Comparison of ENCODE assay signal across 22 mouse cellular contexts in genomic region chrX:85558931-85559330, GRCm38 (mm10).
"Had no signal": no experiment of that assay in that cellular context is flagged by ENCODE, and none has a peak within 500 bp of the region (broad histone marks: within the 10 kb centered on the region; RNA-seq: fewer than 3 reads in every experiment).

No protein-coding gene starts in this region.

- H3K4me3 ChIP-seq: heart, adult 2 months; heart, embryonic 13.5 days; heart, embryonic 15.5 days; hindbrain, embryonic 13.5 days; hindbrain, embryonic 15.5 days; layer of hippocampus, adult 2 months; left cerebral cortex, adult 2 months; limb, embryonic 10.5 days; limb, embryonic 12.5 days; liver, embryonic 13.5 days had no signal

- H3K4me1 ChIP-seq: heart, embryonic 13.5 days; heart, embryonic 15.5 days; hindbrain, embryonic 13.5 days; hindbrain, embryonic 15.5 days; limb, embryonic 10.5 days; limb, embryonic 12.5 days; liver, embryonic 13.5 days had no signal

- H3K27ac ChIP-seq: heart, adult 2 months; heart, embryonic 13.5 days; heart, embryonic 15.5 days; hindbrain, embryonic 13.5 days; hindbrain, embryonic 15.5 days; hindbrain, postnatal 0 days; layer of hippocampus, adult 2 months; left cerebral cortex, adult 2 months; limb, embryonic 10.5 days; limb, embryonic 12.5 days; liver, embryonic 13.5 days had no signal

- DNase-seq: gastrocnemius, postnatal 14 days; gastrocnemius, postnatal 36 days; heart, adult 11 months; heart, adult 2 months; heart, postnatal 14 days; heart, postnatal 36 days; kidney, adult 11 months; kidney, adult 8-10 months; kidney, postnatal 10 days; kidney, postnatal 25 days; kidney, postnatal 4 days; liver; liver, embryonic 13.5 days had no signal

- H3K27me3 ChIP-seq: heart, embryonic 13.5 days; heart, embryonic 15.5 days; hindbrain, embryonic 13.5 days; hindbrain, embryonic 15.5 days; limb, embryonic 12.5 days; liver, embryonic 13.5 days had no signal
